Mouse (Mus musculus) midbrain, embryonic 10.5 days (tissue): ENCODE measurements around the gene Aebp2. TPM values are rescaled to one million over a fixed set of nuclear protein-coding genes. Genes with fewer than 3 reads are reported as not detected.

Experiments used
- DNase-seq: peaks from one replicate; pipeline ENCODE4 v3.0.0-alpha.2; 2017; ENCODE audit warnings: low spot score
- H3K27ac ChIP-seq: fragments of 300-500 bp; sonication (generic); replicated peaks from 2 replicates; pipeline ENCODE4 v1.5.1; 2016; ENCODE audit warnings: mild to moderate bottlenecking
- H3K27me3 ChIP-seq: fragments of 300-500 bp; sonication (generic); 2 replicates; pipeline ENCODE4 v1.6.1; 2016; ENCODE audit warnings: low read depth, mild to moderate bottlenecking; ENCODE audit not compliant: poor library complexity, severe bottlenecking
- H3K36me3 ChIP-seq: fragments of 300-500 bp; sonication (generic); 2 replicates; pipeline ENCODE4 v1.6.1; 2016; ENCODE audit warnings: mild to moderate bottlenecking, moderate library complexity
- H3K4me1 ChIP-seq: fragments of 300-500 bp; sonication (generic); 2 replicates; pipeline ENCODE4 v1.6.1; 2016
- H3K4me3 ChIP-seq: fragments of 300-500 bp; sonication (generic); 2 replicates; pipeline ENCODE4 v1.5.1; 2016; ENCODE audit warnings: mild to moderate bottlenecking, moderate library complexity
- H3K9me3 ChIP-seq: fragments of 300-500 bp; sonication (generic); replicated peaks from 2 replicates; pipeline ENCODE4 v1.6.1; 2016; ENCODE audit warnings: mild to moderate bottlenecking
- WGBS: fragments of 180-500 bp; shearing (Covaris S2); methylation state at CpG from one replicate; pipeline ENCODE4 v1.1.7; 2016; 5-methylcytosine and 5-hydroxymethylcytosine counted together
- polyA plus RNA-seq: library from polyadenylated mRNA; unstranded; fragments of >200 nt; fragmentation: Nextera tagmentation; extraction: Ambion mirVana; gene quantifications from 2 replicates; pipeline ENCODE4 v1.2.1, GENCODE M21; 2016

Gene Aebp2
- polyA plus RNA-seq, 1 experiment from 2014 or later = 12.3 TPM

DNA sequence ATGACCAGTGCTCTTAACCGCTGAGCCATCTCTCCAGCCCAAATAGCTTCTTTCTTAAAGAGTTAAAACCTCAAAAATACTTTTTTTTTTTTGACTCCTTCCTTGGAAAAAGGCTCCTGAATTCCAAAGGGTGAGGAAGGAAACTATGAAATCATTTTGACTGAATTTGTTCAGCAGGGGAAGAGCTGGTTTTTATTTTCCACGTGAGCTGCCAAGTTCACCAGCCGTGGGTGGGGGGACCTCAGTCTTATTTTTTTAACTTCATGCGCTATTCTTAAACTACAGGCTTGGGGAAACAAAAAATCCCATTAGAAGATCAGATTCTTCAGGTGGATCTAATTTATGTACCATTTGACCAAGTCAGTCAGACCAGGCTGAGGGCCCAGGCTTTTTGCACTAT, 11.2 kb upstream of the Aebp2 start:
- no peaks in the 10 kb centered on the region for H3K27me3 ChIP-seq
- WGBS = 91% methylated on average over 4 of the region's 4 CpGs
- no peaks in the 10 kb centered on the region for H3K9me3 ChIP-seq
- H3K36me3 ChIP-seq = no peaks in the 10 kb centered on the region
- H3K4me3 ChIP-seq = no peak overlapping the region
- H3K27ac ChIP-seq = no peak overlapping the region
- H3K4me1 ChIP-seq = peaks cover 10% of the 10 kb centered on the region
- DNase-seq = no peak

DNA sequence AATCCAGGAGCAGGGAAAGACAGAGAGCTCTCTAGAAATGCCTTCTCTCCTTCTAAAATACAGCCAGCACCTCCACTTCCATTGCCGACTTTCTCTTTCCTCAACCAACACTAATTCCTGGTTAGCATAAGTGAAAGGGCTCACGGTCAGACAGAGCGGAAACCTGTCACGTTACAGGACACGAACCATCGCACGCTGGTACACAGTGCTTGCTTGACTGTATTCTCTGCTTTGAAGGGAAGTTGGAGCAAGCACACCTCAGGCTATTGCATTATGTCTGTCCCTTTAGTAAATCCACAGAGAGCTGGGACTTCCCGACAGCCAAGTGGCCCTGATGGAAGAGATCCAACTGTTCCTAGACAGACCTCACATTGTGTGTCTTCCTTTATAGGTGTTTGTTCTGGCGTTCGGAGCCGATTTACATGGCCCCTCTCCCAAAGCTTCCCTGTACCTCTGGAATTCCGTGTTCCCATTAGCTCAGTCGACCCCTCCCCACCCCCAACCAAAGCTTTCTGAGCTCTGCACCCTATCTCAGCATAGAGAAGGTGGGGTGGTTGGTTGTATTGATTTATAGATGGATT, 10.5 kb upstream of the Aebp2 start:
- Histone ChIP-seq H3K27me3 (no peaks in the 10 kb centered on the region), H3K4me3 (no peak overlapping the region), H3K27ac (no peak overlapping the region), H3K36me3 (no peaks in the 10 kb centered on the region), H3K4me1 (peaks cover 5% of the 10 kb centered on the region), H3K9me3 (no peaks in the 10 kb centered on the region)
- WGBS = 82% methylated on average over 13 of the region's 13 CpGs
- no peak for DNase-seq

DNA sequence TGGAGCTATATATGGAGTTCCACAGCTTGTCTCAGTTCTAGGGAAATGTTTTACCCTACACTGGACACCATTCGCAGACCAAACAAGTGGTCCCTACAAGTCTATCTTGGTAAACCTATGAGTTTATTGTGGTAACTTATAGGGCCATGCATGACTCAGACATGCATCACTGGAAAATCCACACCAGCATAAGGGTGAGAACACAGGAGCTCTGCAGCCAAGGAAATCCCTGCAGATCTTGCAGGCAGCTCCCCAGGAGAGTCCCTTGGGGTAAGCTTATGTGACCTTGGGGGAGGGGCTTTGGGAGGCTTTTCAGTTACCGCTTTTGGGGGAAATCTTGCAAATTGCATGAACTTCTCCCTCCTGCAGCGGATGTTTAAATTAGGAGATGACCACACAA, 8.6 kb upstream of the Aebp2 start:
- Histone ChIP-seq H3K36me3 (no peaks in the 10 kb centered on the region), H3K27me3 (no peaks in the 10 kb centered on the region), H3K4me1 (peaks cover 5% of the 10 kb centered on the region), H3K9me3 (no peaks in the 10 kb centered on the region), H3K4me3 (no peak overlapping the region), H3K27ac (no peak overlapping the region)
- 80% methylated on average over 3 of the region's 3 CpGs for WGBS
- DNase-seq = no peak

DNA sequence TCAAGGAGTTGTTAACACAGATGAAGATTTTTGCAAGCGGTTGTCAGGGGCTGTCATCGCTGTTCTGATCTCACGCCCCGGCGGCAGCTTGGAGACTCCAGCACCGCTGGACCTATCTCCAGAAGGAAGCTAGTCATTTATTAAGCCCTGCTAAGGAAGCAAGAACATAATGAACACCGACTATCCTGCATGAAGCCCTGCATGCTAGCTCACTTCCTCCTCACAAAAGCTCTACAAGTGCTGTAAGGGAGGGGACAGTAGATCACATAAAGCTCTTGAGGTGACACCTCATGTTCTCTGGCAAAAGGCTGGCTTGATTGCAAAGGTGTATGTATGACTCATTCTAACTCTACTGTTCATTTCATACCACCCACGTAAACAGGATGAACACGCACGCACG, 7.8 kb upstream of the Aebp2 start:
- H3K4me3 ChIP-seq = no peak overlapping the region
- H3K27ac ChIP-seq = no peak overlapping the region
- H3K36me3 ChIP-seq = no peaks in the 10 kb centered on the region
- DNase-seq = no peak
- WGBS = 93% methylated on average over 11 of the region's 11 CpGs
- peaks cover 7% of the 10 kb centered on the region for H3K4me1 ChIP-seq
- no peaks in the 10 kb centered on the region for H3K9me3 ChIP-seq
- H3K27me3 ChIP-seq = no peaks in the 10 kb centered on the region

DNA sequence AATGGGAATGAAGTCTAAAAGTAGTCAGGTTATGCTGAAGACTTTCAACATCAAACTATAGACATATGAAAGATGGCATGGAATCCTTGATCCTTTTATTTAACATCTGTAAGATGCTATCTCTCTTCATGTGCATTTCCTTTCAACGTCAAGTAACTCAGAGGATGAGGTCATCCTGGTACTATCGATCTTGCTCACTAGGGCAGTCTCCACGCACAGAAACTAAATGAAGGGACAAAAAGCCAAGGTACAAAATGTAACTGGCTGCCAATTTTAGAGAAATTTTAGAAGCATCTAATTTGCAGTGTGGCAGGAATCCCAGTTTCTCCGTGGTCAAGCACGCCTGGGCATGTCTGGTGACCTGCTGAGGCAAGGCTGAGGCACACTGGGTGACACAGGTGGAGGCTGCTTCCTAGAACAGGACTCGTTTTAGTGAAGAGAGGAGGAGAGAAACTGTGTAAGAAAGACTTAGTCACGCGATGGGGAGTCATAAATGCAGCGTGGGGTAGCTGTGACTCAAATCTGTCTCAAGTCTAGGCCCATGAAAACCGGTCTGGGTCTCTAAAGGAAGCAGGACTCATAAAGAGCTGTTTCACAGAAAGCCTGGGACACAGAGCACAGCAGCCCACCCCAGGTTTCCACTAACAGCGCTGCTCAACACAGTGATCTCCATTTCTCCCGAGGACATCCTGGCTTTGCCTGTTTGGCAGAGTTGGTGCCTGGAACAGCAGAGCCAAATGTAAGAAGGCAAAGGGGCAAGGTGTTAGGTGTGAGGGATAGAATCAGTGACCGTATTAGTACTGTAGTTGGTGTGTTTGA, 1.7 kb upstream of the Aebp2 start:
- DNase-seq = no peak
- Histone ChIP-seq H3K9me3 (no peaks in the 10 kb centered on the region), H3K27ac (no peak overlapping the region), H3K4me1 (peaks cover 24% of the 10 kb centered on the region), H3K27me3 (peaks cover 19% of the 10 kb centered on the region), H3K4me3 (no peak overlapping the region), H3K36me3 (no peaks in the 10 kb centered on the region)
- WGBS = 65% methylated on average over 13 of the region's 13 CpGs

DNA sequence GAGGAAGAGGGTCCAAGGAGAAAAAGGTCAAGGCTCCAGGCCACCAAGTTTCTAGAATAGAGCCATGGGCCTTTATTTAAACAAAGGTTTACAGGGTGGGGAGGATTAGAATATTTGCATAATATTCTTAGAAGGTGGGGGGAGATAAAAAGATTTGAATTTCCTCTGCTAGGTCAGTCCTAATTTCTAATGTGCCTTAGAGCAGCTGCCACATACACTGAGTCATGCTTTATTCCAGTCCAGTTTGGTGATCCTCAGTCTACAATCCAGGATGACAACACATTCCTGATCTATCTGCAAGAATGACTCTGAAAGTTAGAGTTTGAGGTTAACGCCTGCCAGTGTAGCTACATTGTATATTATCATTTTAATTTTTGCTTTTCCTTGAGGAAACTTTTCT, 841 bp upstream of the Aebp2 start:
- no peak for DNase-seq
- Histone ChIP-seq H3K27ac (no peak overlapping the region), H3K36me3 (no peaks in the 10 kb centered on the region), H3K4me1 (peaks cover 33% of the 10 kb centered on the region), H3K27me3 (peaks cover 19% of the 10 kb centered on the region), H3K4me3 (no peak overlapping the region), H3K9me3 (no peaks in the 10 kb centered on the region)
- WGBS = 98% methylated on average over 1 of the region's 1 CpGs

DNA sequence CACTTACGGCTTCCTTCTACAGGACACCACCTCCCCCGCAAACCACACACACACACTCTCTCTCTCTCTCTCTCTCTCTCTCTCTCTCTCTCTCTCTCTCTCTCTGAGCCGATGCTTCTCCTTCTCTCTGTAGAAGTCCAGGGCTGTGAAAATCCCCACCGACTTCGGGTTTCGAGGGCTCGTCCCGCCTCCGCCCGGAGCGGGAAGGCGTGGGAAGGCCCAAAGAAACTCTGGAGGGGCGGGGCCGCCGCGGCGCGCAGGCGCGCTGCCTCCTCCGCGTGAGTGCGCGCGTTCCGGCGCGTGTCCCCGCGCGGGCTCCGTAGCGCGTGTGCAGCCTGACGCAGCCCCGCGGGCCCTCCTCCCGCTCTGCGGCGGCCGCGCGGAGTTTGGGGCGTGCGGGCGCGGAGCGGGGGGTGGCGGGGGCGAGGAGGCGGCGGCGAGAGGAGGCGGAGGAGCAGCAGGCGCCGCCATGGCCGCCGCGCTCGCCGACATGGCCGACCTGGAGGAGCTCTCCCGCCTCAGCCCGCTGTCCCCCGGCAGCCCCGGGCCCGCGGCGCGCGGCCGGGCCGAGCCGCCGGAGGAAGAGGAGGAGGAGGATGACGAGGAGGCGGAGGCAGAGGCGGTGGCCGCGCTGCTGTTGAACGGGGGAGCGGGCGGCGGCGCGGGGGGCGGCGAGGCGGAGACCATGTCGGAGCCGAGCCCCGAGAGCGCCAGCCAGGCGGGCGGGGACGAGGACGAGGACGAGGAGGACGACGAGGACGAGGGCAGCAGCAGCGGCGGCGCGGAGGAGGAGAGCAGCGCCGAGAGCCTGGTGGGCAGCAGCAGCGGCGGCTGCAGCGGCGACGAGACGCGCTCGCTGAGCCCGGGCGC, 998 bp downstream of the Aebp2 start:
- peak; percentile 89 for DNase-seq
- under 1% methylated on average over 117 of the region's 117 CpGs for WGBS
- no peaks in the 10 kb centered on the region for H3K36me3 ChIP-seq

DNA sequence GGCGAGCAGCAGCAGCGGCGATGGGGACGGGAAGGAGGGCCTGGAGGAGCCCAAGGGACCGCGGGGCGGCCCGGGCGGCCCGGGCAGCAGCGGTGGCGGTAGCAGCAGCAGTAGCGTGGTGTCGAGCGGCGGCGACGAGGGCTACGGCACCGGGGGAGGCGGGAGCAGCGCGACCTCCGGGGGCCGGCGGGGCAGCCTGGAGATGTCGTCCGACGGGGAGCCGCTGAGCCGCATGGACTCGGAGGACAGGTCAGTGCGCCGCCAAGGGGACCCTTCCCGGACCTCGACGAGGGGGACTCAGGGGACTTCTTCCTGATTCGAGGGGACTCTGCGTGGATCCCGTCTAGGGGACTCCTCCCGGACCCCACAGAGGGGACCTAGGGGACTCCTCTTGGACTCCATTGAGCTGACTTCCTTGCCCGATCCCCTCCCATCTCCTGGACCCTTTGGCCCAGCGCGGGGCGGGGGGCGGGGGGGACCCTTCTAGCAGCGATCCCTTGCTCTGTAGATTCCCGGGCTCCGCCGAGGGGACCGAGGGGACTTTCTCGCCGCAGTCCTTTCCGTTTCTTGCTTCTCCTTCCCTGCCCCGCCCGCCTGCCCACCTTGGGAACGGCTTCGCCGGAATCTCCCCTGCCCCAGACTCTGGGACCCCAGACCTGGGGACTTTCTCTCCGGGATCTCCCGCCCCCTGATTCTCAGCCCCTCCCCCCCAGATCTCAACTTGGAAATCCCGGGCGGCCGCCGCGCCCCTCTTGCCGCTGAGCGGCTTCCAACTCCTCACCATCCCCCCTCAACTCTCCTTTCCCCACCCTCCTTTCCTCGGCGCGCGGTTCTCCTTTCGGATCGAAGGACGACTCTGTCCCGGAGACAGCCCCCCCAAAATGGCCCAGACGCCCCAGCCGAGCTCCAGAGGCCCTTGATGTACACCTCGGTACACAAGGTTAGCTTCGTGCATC, 1.9 kb downstream of the Aebp2 start:
- Histone ChIP-seq H3K4me1 (peaks cover 53% of the 10 kb centered on the region), H3K9me3 (no peaks in the 10 kb centered on the region), H3K27ac (peak overlapping the region; percentile 98), H3K36me3 (no peaks in the 10 kb centered on the region), H3K4me3 (peak overlapping the region; percentile 99), H3K27me3 (peaks cover 19% of the 10 kb centered on the region)
- 0% methylated on average over 80 of the region's 80 CpGs for WGBS
- peak; percentile 57 for DNase-seq

More for the DNA sequence above, 998 bp downstream of the Aebp2 start:
- Histone ChIP-seq H3K9me3 (no peaks in the 10 kb centered on the region), H3K4me1 (peaks cover 49% of the 10 kb centered on the region), H3K4me3 (peak overlapping the region; percentile 99), H3K27ac (peak overlapping the region; percentile 98), H3K27me3 (peaks cover 19% of the 10 kb centered on the region)

DNA sequence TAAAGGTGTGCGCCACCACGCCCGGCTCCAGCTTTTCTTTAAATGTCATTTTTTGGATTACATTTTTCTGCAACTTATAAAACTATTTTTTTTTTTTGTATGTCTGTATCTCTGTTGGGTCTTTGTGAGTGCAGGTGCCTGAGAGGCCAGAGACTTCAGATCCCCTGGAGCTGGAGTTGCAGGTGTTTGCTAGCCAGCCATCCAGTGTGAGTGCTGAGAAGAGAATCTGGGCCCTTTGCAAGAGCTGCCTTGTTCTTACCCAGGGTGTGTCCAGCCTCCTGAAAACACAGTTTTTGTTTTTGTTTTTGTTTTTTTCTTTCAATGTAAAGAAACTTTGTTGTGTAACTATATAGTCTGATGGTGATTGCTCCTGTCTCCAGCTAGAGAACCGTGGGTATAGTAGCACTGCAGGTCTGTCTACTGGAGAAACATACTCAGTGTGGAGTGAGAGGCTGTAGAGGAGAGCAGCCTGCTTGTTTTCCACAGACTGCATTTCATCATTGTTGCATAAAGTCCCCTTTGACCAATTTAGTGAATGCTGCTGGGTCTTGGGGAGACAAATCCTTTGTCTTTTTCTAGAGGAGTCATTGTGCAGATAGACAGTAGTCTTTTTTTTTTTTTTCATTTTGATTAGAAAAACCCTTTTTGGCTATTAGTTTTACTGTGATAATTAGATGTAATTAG, 6.9 kb downstream of the Aebp2 start:
- Histone ChIP-seq H3K36me3 (peaks cover 17% of the 10 kb centered on the region), H3K4me1 (peaks cover 60% of the 10 kb centered on the region), H3K27ac (peak overlapping the region; percentile 42; the same call in 1 of the 2 replicates), H3K9me3 (no peaks in the 10 kb centered on the region), H3K27me3 (no peaks in the 10 kb centered on the region), H3K4me3 (no peak overlapping the region; the same call in 1 of the 2 replicates)
- 89% methylated on average over 4 of the region's 4 CpGs for WGBS
- no peak for DNase-seq

DNA sequence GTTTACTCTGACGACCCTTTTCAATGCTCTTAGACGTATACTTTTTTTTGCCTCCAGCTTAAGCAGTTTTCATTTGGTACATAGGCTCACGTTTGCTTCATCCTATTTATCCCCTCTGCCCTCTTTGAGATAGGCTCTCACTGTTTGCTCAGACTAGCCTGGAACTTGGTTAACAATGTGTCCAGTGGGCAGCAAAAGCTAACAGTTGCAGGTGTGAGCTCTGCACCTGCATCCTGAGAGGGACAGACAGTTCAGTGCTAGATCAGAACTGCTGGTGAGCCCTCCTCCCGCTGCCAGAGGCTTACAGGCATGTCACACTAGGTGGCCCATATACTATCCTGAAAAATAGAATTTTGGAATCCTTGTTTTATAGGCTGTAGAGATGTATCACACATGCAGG, 7.8 kb downstream of the Aebp2 start:
- no peak overlapping the region for H3K4me3 ChIP-seq
- H3K36me3 ChIP-seq = peaks cover 26% of the 10 kb centered on the region
- DNase-seq = no peak
- 47% methylated on average over 4 of the region's 4 CpGs for WGBS
- H3K9me3 ChIP-seq = no peaks in the 10 kb centered on the region
- H3K27ac ChIP-seq = no peak overlapping the region
- no peaks in the 10 kb centered on the region for H3K27me3 ChIP-seq
- H3K4me1 ChIP-seq = peaks cover 54% of the 10 kb centered on the region

DNA sequence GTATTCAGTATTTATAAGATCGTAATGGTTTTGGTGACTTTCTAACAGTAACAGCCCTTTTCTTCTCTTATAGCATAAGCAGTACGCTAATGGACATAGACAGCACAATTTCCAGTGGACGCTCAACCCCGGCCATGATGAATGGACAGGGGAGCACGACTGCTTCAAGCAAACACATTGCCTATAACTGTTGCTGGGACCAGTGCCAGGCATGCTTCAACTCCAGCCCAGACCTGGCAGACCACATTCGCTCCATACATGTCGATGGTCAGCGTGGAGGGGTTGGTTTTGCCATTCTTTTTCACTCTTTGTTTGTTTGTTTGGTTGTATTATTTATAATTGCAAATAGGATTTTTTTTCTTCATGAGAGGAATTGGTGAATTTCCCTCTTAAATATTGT, 11.2 kb downstream of the Aebp2 start:
- Histone ChIP-seq H3K27ac (no peak overlapping the region), H3K36me3 (peaks cover 59% of the 10 kb centered on the region), H3K9me3 (no peaks in the 10 kb centered on the region), H3K4me1 (peaks cover 25% of the 10 kb centered on the region), H3K4me3 (no peak overlapping the region), H3K27me3 (no peaks in the 10 kb centered on the region)
- 92% methylated on average over 8 of the region's 8 CpGs for WGBS
- no peak for DNase-seq
